Mouse (Mus musculus) left cerebral cortex, adult 9 months (tissue): ENCODE results near the gene Mrpl57.

ENCODE experiments used
- DNase-seq, 2 experiments: peaks; one replicate each; pipeline ENCODE4 v3.0.0; 2022; ENCODE audit warnings: low spot score in 2 of 2

Gene Mrpl57

DNA sequence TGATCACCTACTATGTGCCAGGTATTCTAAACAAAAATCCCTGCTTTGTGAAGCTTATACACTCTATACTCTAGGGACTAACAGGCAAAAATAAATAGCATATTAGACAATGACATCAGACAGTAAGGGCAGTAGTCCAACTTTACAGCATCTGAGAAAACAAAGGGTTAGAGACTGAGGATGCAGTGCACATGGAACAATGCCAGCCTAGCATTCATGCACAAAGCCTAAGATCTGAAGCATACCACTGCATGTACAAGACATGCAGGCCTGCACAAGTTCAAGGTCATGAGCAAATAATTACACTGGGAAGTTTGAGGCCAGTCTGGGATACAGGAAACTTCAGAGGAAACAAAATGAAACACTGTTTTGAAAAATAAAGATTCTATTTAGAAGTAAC is 33.5 kb downstream of the Mrpl57 start:
- DNase-seq, result no peak

DNA sequence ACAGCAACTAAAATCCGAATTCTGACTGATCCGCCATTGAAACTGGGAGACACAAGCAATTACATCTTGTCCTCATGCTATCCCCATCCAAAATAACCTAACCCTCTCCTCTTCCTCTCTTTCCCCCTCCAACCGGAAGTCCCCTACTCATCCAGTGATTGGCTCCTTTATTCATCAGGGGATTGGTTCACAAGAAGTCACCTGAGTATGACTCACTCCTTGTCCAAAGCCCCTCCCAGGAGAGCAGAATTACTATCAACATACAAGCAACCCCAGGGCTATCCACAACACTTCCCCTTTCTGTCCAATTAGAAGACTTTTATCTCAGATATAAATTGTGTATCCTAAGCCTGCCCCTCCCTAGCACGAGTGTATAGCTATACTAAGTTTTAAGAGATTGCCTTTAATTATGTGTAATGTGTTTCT is 36.0 kb downstream of the Mrpl57 start:
- DNase-seq, result no peak

DNA sequence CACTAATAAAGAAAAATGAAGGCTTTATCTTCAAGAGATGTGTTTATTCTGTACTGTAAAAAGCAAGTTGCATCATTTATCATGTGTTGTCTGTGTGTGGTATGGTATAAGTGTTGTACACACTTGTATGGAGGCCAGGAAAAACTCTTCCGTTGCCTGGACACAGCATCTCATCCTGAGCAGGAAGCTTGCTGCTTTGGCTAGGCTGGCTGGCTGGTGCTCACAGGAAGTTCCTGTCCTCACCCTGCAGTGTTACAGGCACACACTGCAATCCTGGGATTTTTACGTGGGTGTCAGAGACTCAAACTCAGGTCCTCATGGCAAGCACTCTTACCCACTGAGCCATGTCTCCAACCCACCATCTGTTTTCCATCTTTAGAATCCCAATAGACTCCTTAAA is 37.1 kb downstream of the Mrpl57 start:
- no peak for DNase-seq

DNA sequence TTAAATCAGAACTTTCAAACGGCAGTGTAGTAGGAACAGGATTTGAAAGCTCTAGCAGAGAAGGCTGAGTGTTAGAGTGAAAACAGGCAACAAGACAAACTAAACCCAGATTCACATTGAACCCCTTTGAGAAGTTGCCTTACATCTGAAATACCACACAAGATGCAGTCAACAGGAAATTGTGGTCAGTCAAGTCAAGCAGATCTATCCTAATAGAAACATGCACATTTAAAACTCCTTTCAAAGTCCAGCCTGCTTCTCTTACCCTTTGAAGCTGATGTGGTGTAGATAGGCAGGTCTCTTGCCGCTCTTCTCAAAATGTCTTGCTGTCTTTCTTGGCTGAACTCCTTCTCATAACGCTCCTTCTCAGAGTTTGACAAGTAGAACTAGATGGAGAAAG is 39.2 kb downstream of the Mrpl57 start:
- no peak for DNase-seq

DNA sequence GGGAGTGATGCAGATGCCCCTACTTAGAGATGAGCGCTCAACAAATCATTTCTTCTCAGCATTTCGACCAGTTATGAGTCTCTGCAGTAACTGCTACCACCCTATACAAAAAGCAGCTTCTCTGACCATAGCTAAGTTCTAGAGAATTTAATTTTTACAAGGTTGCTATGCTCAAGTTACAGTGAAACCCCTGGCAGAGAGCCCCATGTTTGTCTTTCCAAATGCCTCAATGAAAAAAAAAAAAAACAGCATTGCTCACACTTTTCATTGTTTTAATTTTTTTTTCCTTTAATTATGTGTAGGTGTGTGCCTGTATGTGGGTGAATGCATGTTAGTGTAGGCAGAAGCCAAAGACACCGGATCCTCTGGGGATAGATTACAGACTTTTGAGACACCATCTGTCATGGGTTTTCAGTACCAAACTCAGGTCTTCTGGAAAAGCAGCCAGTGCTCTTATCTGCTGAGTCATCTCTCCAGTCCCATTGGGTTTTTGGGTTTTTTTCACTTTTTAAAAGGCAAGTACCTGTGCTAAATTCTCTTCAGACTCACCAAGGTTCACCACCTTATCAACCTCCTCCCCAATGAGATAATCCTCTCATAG is 40.7 kb downstream of the Mrpl57 start:
- no peak for DNase-seq

DNA sequence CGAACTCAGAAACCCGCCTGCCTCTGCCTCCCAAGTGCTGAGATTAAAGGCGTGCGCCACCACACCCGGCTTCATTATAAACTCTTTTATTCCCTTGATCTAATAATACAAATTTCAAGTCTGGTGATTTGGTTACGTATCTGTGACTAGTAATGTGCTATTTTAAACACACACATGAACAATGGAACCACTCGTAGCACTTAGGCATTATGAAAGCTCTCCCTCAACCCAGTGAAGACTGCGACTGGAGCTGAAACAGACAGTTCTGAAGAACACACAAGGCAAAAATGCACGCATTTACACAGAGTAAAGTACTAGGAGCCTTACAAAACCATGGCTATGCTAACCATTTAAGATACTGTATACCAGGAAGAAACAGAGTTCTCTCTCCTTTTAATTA is 51.9 kb downstream of the Mrpl57 start:
- DNase-seq, result no peak
